Mouse (Mus musculus) duodenum, adult 2 months (tissue): ENCODE data around the gene Nlrp1b. TPM values are rescaled to one million over a fixed set of nuclear protein-coding genes. Genes with fewer than 3 reads are reported as not detected.

Experiments
- polyA plus RNA-seq: library from polyadenylated mRNA; depleted of rRNA; stranded (reverse); fragments of >200 nt; gene quantifications from 2 replicates; pipeline ENCODE4 v1.2.3, GENCODE M21; 2012; ENCODE audit warnings: low replicate concordance; rRNA removed

Nlrp1b gene
- polyA plus RNA-seq = 0.05 and 0.41 TPM in 2 replicates

GRCm38 (mm10) chr11:71230684-71231480 is at the start of gene Nlrp1b:
Gene Nlrp1b, minus strand, starts transcription at chr11:71230733.

GRCm38 (mm10) chr11:71144661-71145060 is 85.9 kb downstream of the Nlrp1b start, which contains the start of gene Nlrp1a:
Gene Nlrp1a, minus strand, starts transcription at chr11:71144704.

Other genes with a start within 250 kb of the Nlrp1b start
- 333 and 408 TPM in 2 replicates for gene C1qbp, start 247.7 kb downstream of the Nlrp1b start, polyA plus RNA-seq
- 7.1 and 13.8 TPM in 2 replicates for gene Dhx33, start 226.3 kb downstream of the Nlrp1b start, polyA plus RNA-seq
- 0.32 and 0.46 TPM in 2 replicates for gene Mis12, start 211.1 kb downstream of the Nlrp1b start, polyA plus RNA-seq
- gene Derl2, start 210.9 kb downstream of the Nlrp1b start, polyA plus RNA-seq = 6.4 and 8.4 TPM in 2 replicates
- gene 6330403K07Rik, start 197.2 kb downstream of the Nlrp1b start, polyA plus RNA-seq = 0.90 and 0.91 TPM in 2 replicates
- gene Nlrp1a, start 86.0 kb downstream of the Nlrp1b start, polyA plus RNA-seq = 0.11 TPM in 1 of 2 replicates, not detected in the other